Mouse (Mus musculus): Measurements from ENCODE around the gene Alyref. TPM values are rescaled to one million over a fixed set of nuclear protein-coding genes. Genes with fewer than 3 reads are reported as not detected.

The Alyref gene
- polyA plus RNA-seq, 1 experiment from 2014 or later: 358 TPM

GRCm38 (mm10) chr11:120623961-120624679 is 26.0 kb upstream of the Alyref start:
- Histone ChIP-seq H3K4me1 (replicated peaks) (peaks cover 21% of the 10 kb centered on the region), H3K9ac (replicated peaks) (peak overlapping the region; percentile 88), H3K4me3 (replicated peaks) (peak overlapping the region; percentile 99), H3K27me3 (no peaks in the 10 kb centered on the region), H3K9me3 (no peaks in the 10 kb centered on the region), H3K27ac (peak overlapping the region; percentile 87), H3K36me3 (peaks cover 61% of the 10 kb centered on the region), H3K4me2 (replicated peaks) (peak overlapping the region; percentile 99)
- WGBS: 14% methylated on average over 29 of the region's 30 CpGs
- peak; percentile 59 for ATAC-seq

DNA sequence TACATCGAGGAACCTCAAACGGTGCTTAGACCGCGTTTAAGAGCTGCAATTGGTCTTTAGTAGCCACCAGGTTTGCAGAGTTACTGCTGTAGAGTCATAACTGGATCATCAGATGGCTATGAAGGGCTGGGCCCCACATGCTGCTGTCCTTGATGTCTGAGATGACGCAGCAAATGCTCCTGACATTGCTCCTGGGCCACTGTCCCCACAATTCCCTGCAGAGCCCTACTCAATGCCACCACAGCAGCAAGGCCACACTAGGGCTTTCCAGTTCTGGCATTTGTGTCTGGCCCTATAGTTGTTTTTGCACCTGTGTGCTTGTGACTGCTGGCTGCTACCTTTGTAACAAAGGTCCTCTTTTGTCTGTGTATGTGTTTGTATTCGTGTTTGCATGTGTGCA is 24.6 kb upstream of the Alyref start:
- peaks cover 64% of the 10 kb centered on the region for H3K36me3 ChIP-seq
- no peaks in the 10 kb centered on the region for H3K9me3 ChIP-seq
- no peak overlapping the region for H3K9ac ChIP-seq (replicated peaks)
- no peaks in the 10 kb centered on the region for H3K27me3 ChIP-seq
- ATAC-seq: no peak
- H3K4me1 ChIP-seq (replicated peaks): peaks cover 21% of the 10 kb centered on the region
- H3K27ac ChIP-seq: no peak overlapping the region
- no peak overlapping the region for H3K4me2 ChIP-seq (replicated peaks)
- 0 out of 2 replicates have a peak overlapping the region, but pooled peaks have one; percentile 99 for H3K4me3 ChIP-seq (replicated peaks)
- 93% methylated on average over 6 of the region's 6 CpGs for WGBS

GRCm38 (mm10) chr11:120620195-120620594 is 22.0 kb upstream of the Alyref start:
- Histone ChIP-seq H3K36me3 (peaks cover 51% of the 10 kb centered on the region), H3K9me3 (no peaks in the 10 kb centered on the region), H3K27me3 (no peaks in the 10 kb centered on the region), H3K4me2 (replicated peaks) (no peak overlapping the region), H3K4me3 (replicated peaks) (no peak overlapping the region), H3K4me1 (replicated peaks) (peaks cover 36% of the 10 kb centered on the region), H3K27ac (no peak overlapping the region), H3K9ac (replicated peaks) (no peak overlapping the region)
- WGBS: 91% methylated on average over 14 of the region's 14 CpGs
- no peak for ATAC-seq

DNA sequence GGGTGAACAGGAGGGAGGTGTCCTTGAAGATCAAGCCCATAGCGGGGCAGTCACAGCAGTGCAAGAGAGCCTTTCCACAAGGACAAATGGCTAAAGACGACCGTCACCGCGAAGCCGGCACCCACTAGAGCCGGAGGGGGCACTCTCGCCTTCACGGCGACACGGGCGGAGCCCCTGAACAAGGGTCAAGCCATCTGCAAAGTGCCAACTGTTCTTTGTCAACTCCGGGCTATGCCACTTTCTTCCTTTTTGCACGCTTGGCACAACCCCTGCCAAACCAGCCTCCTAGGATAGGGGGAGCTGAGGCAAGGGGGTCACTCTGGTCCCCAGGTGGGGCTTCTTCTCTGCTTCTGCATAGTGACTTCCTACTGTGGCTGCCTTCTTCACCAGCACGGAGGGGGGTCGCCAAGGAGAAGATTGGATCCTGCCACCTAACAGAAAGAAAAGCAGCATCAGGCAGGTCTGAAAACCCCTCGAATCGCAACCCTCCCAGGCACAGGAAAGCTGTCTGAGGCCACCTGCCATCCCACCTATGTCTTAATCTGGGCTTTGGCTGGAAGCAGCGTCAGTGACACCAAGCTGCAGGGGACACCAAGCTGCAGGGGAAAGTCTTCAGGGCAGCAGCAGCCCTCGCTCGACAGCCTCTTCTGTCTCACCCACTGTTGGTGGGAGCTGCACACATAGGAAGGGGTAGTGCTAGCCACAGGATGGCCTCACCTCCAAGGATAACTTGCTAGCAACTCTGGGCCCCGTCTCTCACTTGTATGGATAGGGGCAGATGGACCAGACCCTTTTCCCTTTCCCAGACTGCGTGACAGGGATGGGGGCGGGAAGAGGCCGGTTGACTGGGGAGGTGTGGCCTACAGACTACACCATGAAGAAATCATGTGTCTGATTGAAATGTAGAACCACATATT is 20.7 kb upstream of the Alyref start:
- Histone ChIP-seq H3K4me3 (replicated peaks) (0 out of 2 replicates have a peak overlapping the region, but pooled peaks have one; percentile 70), H3K27ac (peak overlapping the region; percentile 79; the same call in 1 of the 2 replicates), H3K4me1 (replicated peaks) (peaks cover 33% of the 10 kb centered on the region), H3K9me3 (no peaks in the 10 kb centered on the region), H3K4me2 (replicated peaks) (no peak overlapping the region), H3K36me3 (peaks cover 61% of the 10 kb centered on the region), H3K27me3 (no peaks in the 10 kb centered on the region), H3K9ac (replicated peaks) (no peak overlapping the region)
- no peak for ATAC-seq
- WGBS: 94% methylated on average over 25 of the region's 25 CpGs

- Histone ChIP-seq H3K36me3 (peaks cover 66% of the 10 kb centered on the region), H3K9me3 (no peaks in the 10 kb centered on the region), H3K4me1 (replicated peaks) (peaks cover 26% of the 10 kb centered on the region), H3K27me3 (no peaks in the 10 kb centered on the region), H3K27ac (peak within 1 kb of the TSS; percentile 79), H3K4me2 (replicated peaks) (peak within 1 kb of the TSS; percentile 71), H3K4me3 (replicated peaks) (peak within 1 kb of the TSS; percentile 70), H3K9ac (replicated peaks) (peak within 1 kb of the TSS; percentile 87)
- WGBS: under 1% methylated on average over 56 of the region's 56 CpGs
- peak; percentile 93 for ATAC-seq
These were observed 19.5 kb upstream of the Alyref start, which contains the start of gene Pcyt2 for GRCm38 (mm10) chr11:120617519-120618112. Gene Pcyt2 (minus strand): TSS chr11:120617936.

GRCm38 (mm10) chr11:120616617-120617294 is 18.6 kb upstream of the Alyref start:
- no peaks in the 10 kb centered on the region for H3K9me3 ChIP-seq
- WGBS: 44% methylated on average over 4 of the region's 4 CpGs
- peak overlapping the region; percentile 87 for H3K9ac ChIP-seq (replicated peaks)
- H3K4me2 ChIP-seq (replicated peaks): peak overlapping the region; percentile 71
- no peak for ATAC-seq
- peak overlapping the region; percentile 70 for H3K4me3 ChIP-seq (replicated peaks)
- peaks cover 26% of the 10 kb centered on the region for H3K4me1 ChIP-seq (replicated peaks)
- peak overlapping the region; percentile 79; the same call in 1 of the 2 replicates for H3K27ac ChIP-seq
- H3K27me3 ChIP-seq: no peaks in the 10 kb centered on the region
- peaks cover 71% of the 10 kb centered on the region for H3K36me3 ChIP-seq

- H3K27me3 ChIP-seq: no peaks in the 10 kb centered on the region
- 0 out of 2 replicates have a peak overlapping the region, but pooled peaks have one; percentile 71 for H3K4me2 ChIP-seq (replicated peaks)
- H3K9ac ChIP-seq (replicated peaks): no peak overlapping the region; the same call in 1 of the 2 replicates
- H3K4me3 ChIP-seq (replicated peaks): no peak overlapping the region
- peaks cover 26% of the 10 kb centered on the region for H3K4me1 ChIP-seq (replicated peaks)
- H3K27ac ChIP-seq: no peak overlapping the region
- no peak for ATAC-seq
- peaks cover 72% of the 10 kb centered on the region for H3K36me3 ChIP-seq
- 90% methylated on average over 11 of the region's 11 CpGs for WGBS
- no peaks in the 10 kb centered on the region for H3K9me3 ChIP-seq
These were observed 17.5 kb upstream of the Alyref start for GRCm38 (mm10) chr11:120615606-120616203.

GRCm38 (mm10) chr11:120615167-120615566 is 17.0 kb upstream of the Alyref start:
- Histone ChIP-seq H3K9me3 (no peaks in the 10 kb centered on the region), H3K4me3 (replicated peaks) (no peak overlapping the region), H3K4me2 (replicated peaks) (no peak overlapping the region), H3K36me3 (peaks cover 72% of the 10 kb centered on the region), H3K9ac (replicated peaks) (no peak overlapping the region), H3K27ac (no peak overlapping the region), H3K27me3 (no peaks in the 10 kb centered on the region), H3K4me1 (replicated peaks) (peaks cover 26% of the 10 kb centered on the region)
- ATAC-seq: no peak
- 91% methylated on average over 6 of the region's 6 CpGs for WGBS

DNA sequence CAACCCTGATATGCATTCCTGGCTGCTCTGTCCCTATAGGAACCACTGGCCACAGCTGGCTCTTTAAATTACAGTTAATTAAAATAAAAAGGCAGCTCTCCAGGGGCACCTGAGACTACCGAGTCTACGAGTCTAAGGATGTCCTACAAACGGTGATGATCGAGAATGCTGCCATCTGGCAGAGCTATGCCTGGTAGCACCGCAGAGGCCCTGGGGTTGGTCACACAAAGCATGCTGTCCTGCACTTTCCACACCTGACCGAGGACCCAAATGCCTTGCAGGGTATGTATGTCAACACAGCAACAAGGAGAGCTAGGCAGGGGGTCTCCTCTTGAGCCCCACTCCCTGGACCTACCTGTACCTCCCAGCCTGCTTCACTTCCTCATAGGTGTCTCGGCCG is 15.8 kb upstream of the Alyref start:
- no peak overlapping the region for H3K27ac ChIP-seq
- H3K9me3 ChIP-seq: no peaks in the 10 kb centered on the region
- peaks cover 71% of the 10 kb centered on the region for H3K36me3 ChIP-seq
- WGBS: 84% methylated on average over 8 of the region's 8 CpGs
- peaks cover 30% of the 10 kb centered on the region for H3K4me1 ChIP-seq (replicated peaks)
- H3K9ac ChIP-seq (replicated peaks): no peak overlapping the region
- no peak overlapping the region for H3K4me3 ChIP-seq (replicated peaks)
- no peak overlapping the region for H3K4me2 ChIP-seq (replicated peaks)
- peaks cover 8% of the 10 kb centered on the region; the same call in 1 of the 2 replicates for H3K27me3 ChIP-seq
- ATAC-seq: no peak

- H3K9ac ChIP-seq (replicated peaks): no peak overlapping the region
- peaks cover 66% of the 10 kb centered on the region for H3K36me3 ChIP-seq
- ATAC-seq: no peak
- WGBS: 89% methylated on average over 10 of the region's 10 CpGs
- H3K4me1 ChIP-seq (replicated peaks): peaks cover 35% of the 10 kb centered on the region
- no peak overlapping the region for H3K27ac ChIP-seq
- peaks cover 12% of the 10 kb centered on the region; the same call in 1 of the 2 replicates for H3K27me3 ChIP-seq
- H3K9me3 ChIP-seq: no peaks in the 10 kb centered on the region
- H3K4me3 ChIP-seq (replicated peaks): no peak overlapping the region
- no peak overlapping the region for H3K4me2 ChIP-seq (replicated peaks)
These were observed 15.4 kb upstream of the Alyref start for GRCm38 (mm10) chr11:120613481-120613972.

DNA sequence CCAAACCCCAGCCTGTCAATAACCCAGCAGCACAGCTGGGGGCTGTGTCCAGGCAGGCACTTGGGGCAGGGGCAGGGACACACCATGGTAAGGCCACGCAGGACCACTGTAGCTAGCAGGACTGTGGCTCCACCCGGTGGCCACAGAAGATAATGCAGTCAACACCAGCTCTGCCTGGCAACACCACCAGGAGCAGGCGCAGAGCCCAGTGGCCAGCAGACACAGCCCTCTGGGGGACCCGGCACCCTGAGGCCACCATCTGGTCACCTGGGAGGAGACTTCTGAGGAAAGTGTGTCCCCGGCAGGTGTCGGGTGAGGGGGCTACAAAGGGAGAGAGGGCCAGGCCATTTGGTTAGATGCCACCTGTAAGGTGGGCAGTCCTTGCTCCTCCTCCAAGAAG is 14.6 kb upstream of the Alyref start:
- Histone ChIP-seq H3K9me3 (no peaks in the 10 kb centered on the region), H3K27ac (no peak overlapping the region), H3K27me3 (peaks cover 17% of the 10 kb centered on the region; the same call in 1 of the 2 replicates), H3K4me2 (replicated peaks) (no peak overlapping the region), H3K4me1 (replicated peaks) (peaks cover 43% of the 10 kb centered on the region), H3K36me3 (peaks cover 61% of the 10 kb centered on the region), H3K4me3 (replicated peaks) (no peak overlapping the region), H3K9ac (replicated peaks) (no peak overlapping the region)
- ATAC-seq: peak; percentile 18; the same call in 1 of the 2 replicates
- 54% methylated on average over 6 of the region's 6 CpGs for WGBS
